Mouse (Mus musculus): ENCODE measurements around the gene Sirt4.

DNA sequence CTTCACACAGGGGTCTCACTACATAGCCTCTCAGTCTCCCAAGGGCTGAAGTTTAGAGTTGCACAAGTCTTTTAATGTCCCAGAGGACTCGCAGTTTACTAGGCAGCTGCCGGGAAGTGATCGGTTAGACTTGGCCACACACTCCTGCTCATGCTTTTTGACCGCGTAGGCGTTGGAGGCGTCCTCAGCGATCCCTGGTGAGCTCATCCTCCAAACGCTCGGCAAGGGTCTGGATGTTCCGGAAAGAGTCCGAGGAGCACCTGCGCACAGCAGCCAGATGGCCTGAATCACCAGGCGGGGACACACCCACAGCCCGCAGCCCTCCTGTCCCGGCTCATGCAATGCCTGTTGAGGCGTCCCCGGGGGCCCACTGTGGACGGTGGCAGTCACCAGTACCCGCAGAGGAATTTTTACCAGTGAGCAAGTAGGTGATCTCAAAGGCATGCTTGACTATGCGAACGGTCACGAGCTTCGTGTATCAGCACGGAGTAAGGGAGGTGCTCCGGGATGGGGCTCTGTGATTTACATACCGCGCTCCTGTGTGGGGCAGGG, 7.3 kb upstream of the Sirt4 start:
- no peak for TF ChIP-seq CTCF (conservative IDR thresholded peaks at IDR 0.05; ENCODE audit: low read length)
- TF ChIP-seq POU5F1 (IDR thresholded peaks at IDR 0.05; ENCODE audit: borderline replicate concordance, low read length), result no peak
- TF ChIP-seq NANOG (IDR thresholded peaks at IDR 0.05; ENCODE audit: borderline replicate concordance, low read length), result no peak
